ENCODE assay signal across 25 mouse cellular contexts in the genomic region with DNA sequence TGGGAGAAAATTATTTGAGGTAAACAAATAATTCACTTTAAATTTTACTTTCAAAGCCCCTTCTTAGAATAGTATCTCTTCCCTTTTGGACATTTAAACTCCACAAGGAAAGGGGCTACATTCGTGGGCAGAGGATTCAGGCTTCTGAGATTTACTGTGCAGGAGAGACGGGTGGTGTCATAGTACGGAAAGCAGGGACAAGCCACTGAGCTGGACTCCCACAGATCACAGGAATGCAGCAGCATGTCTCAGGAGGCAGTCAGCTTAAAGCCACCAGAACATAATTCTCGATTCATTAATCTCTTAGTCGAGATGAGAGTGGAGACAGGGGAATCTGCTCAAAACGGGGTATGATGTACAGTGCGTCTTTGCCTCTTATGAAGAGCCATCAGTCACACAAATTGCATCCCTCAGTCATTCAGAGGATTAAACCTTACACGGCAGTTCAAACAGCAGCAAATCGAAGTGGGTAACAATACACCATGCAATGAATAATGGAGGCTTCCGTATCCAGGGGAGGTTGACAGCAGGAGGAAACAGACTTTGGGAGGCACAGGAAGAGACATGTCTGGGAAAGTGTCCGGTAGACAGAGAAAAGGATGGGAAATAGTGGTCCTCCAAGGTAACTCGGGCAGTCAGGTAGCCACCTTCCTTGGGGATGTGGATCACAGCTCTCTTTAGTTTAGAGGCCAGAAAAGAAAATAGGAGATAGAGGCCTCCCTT.
DNase-seq lines count a peak whose midpoint lies in the region; ATAC-seq lines count a peak whose summit lies in the region.
"Had no signal": no experiment of that assay in that cellular context is flagged by ENCODE, and none has a peak within 500 bp of the region (broad histone marks: within the 10 kb centered on the region; RNA-seq: fewer than 3 reads in every experiment).

No protein-coding gene starts in this region.

- H3K9ac ChIP-seq in kidney, embryonic 15.5 days, result no peak overlapping the region
- H3K9ac ChIP-seq in midbrain, embryonic 15.5 days, result no peak overlapping the region
- no peak overlapping the region for H3K9ac ChIP-seq in midbrain, embryonic 16.5 days (ENCODE audit: low read depth, low read length)
- no peak overlapping the region for H3K9ac ChIP-seq in hindbrain, embryonic 14.5 days
- H3K9ac ChIP-seq: embryonic facial prominence, embryonic 13.5 days; forebrain, embryonic 13.5 days; heart, embryonic 15.5 days; liver, embryonic 15.5 days; lung, embryonic 15.5 days had no signal

- no peak overlapping the region for H3K4me3 ChIP-seq in kidney, embryonic 15.5 days (replicated peaks)
- no peak overlapping the region for H3K4me3 ChIP-seq in midbrain, embryonic 15.5 days
- H3K4me3 ChIP-seq in midbrain, embryonic 16.5 days (ENCODE audit: low read depth, low read length), result no peak overlapping the region
- H3K4me3 ChIP-seq in hindbrain, embryonic 14.5 days (replicated peaks; ENCODE audit: low read length), result no peak overlapping the region
- H3K4me3 ChIP-seq: embryonic facial prominence, embryonic 13.5 days; erythroblast, embryonic 14.5 days; forebrain, embryonic 13.5 days; gastrocnemius, adult 2 months; heart, embryonic 15.5 days; limb, embryonic 10.5 days; liver, embryonic 15.5 days; lung, embryonic 15.5 days; megakaryocyte, embryonic 14.5 days had no signal

- peak; percentile 75 for ATAC-seq in kidney, embryonic 15.5 days (replicated peaks; ENCODE audit: low FRiP score)
- ATAC-seq in midbrain, embryonic 15.5 days (replicated peaks), result no peak
- no peak for ATAC-seq in midbrain, embryonic 16.5 days
- no peak for ATAC-seq in hindbrain, embryonic 14.5 days (ENCODE audit: low FRiP score)
- ATAC-seq: CD4-positive, CD25-positive, alpha-beta regulatory T cell, adult 4 months; forebrain, embryonic 13.5 days; inflammation-experienced regulatory T-cells, adult 6 months had no signal

- no peak for DNase-seq in kidney, adult 11 months
- no peak for DNase-seq in hindbrain, embryonic 14.5 days (ENCODE audit: low spot score)
- DNase-seq in thymus, adult 18-20 months, result no peak
- DNase-seq in embryo, embryonic 10 days (ENCODE audit: low spot score), result no peak
- DNase-seq: cerebellum, adult 11-12 months; cerebellum, postnatal 10 days; gastrocnemius, adult 2 months; heart, postnatal 36 days; kidney, adult 2 months; liver; lung, postnatal 36 days had no signal

- WGBS in kidney, embryonic 15.5 days, result 16% methylated on average over 12 of the region's 12 CpGs
- 18% methylated on average over 12 of the region's 12 CpGs for WGBS in midbrain, embryonic 15.5 days
- 16% methylated on average over 12 of the region's 12 CpGs for WGBS in midbrain, embryonic 16.5 days
- 34% methylated on average over 12 of the region's 12 CpGs for WGBS in hindbrain, embryonic 14.5 days

- peaks cover 28% of the 10 kb centered on the region for H3K4me1 ChIP-seq in kidney, embryonic 15.5 days
- H3K4me1 ChIP-seq in midbrain, embryonic 15.5 days, result peaks cover 12% of the 10 kb centered on the region
- peaks cover 10% of the 10 kb centered on the region; the same call in 1 of the 2 replicates for H3K4me1 ChIP-seq in midbrain, embryonic 16.5 days (ENCODE audit: control insufficient read depth, insufficient read depth, low read length)
- peaks cover 8% of the 10 kb centered on the region; the same call in 1 of the 2 replicates for H3K4me1 ChIP-seq in hindbrain, embryonic 14.5 days (replicated peaks; ENCODE audit: control insufficient read depth, insufficient read depth, low read length)
- H3K4me1 ChIP-seq: heart, embryonic 15.5 days; liver, embryonic 15.5 days; megakaryocyte, embryonic 14.5 days had no signal

- H3K4me2 ChIP-seq in kidney, embryonic 15.5 days, result peak overlapping the region; percentile 41
- H3K4me2 ChIP-seq in midbrain, embryonic 15.5 days, result no peak overlapping the region
- no peak overlapping the region for H3K4me2 ChIP-seq in midbrain, embryonic 16.5 days (ENCODE audit: low read length)
- no peak overlapping the region for H3K4me2 ChIP-seq in hindbrain, embryonic 14.5 days (replicated peaks)
- H3K4me2 ChIP-seq: embryonic facial prominence, embryonic 13.5 days; forebrain, embryonic 13.5 days; heart, embryonic 15.5 days; liver, embryonic 15.5 days; lung, embryonic 15.5 days had no signal

- H3K9me3 ChIP-seq in kidney, embryonic 15.5 days (replicated peaks), result no peaks in the 10 kb centered on the region
- no peaks in the 10 kb centered on the region for H3K9me3 ChIP-seq in midbrain, embryonic 15.5 days
- no peaks in the 10 kb centered on the region for H3K9me3 ChIP-seq in midbrain, embryonic 16.5 days (replicated peaks; ENCODE audit: control insufficient read depth, low read length, poor library complexity, severe bottlenecking)
- no peaks in the 10 kb centered on the region for H3K9me3 ChIP-seq in hindbrain, embryonic 14.5 days (ENCODE audit: control insufficient read depth, low read length)
- H3K9me3 ChIP-seq: embryonic facial prominence, embryonic 13.5 days; forebrain, embryonic 13.5 days; heart, embryonic 15.5 days; limb, embryonic 10.5 days; liver, embryonic 15.5 days; lung, embryonic 15.5 days; megakaryocyte, embryonic 14.5 days had no signal

- no peaks in the 10 kb centered on the region for H3K36me3 ChIP-seq in kidney, embryonic 15.5 days
- no peaks in the 10 kb centered on the region for H3K36me3 ChIP-seq in midbrain, embryonic 15.5 days (replicated peaks)
- no peaks in the 10 kb centered on the region for H3K36me3 ChIP-seq in midbrain, embryonic 16.5 days (ENCODE audit: control insufficient read depth, insufficient read depth, low read length)
- no peaks in the 10 kb centered on the region for H3K36me3 ChIP-seq in hindbrain, embryonic 14.5 days (replicated peaks; ENCODE audit: control insufficient read depth, insufficient read depth)
- H3K36me3 ChIP-seq: embryonic facial prominence, embryonic 13.5 days; heart, embryonic 15.5 days; limb, embryonic 10.5 days; liver, embryonic 15.5 days; lung, embryonic 15.5 days had no signal

- peak overlapping the region; percentile 84 for H3K27ac ChIP-seq in kidney, embryonic 15.5 days
- peak overlapping the region; percentile 34; the same call in 1 of the 2 replicates for H3K27ac ChIP-seq in midbrain, embryonic 15.5 days
- no peak overlapping the region for H3K27ac ChIP-seq in midbrain, embryonic 16.5 days (ENCODE audit: low read length)
- peak overlapping the region; percentile 41 for H3K27ac ChIP-seq in hindbrain, embryonic 14.5 days
- H3K27ac ChIP-seq: embryonic facial prominence, embryonic 13.5 days; forebrain, embryonic 13.5 days; gastrocnemius, adult 2 months; heart, embryonic 15.5 days; limb, embryonic 10.5 days; liver, embryonic 15.5 days; lung, embryonic 15.5 days; stomach, postnatal 0 days had no signal

- no peaks in the 10 kb centered on the region for H3K27me3 ChIP-seq in kidney, embryonic 15.5 days
- H3K27me3 ChIP-seq in midbrain, embryonic 15.5 days (replicated peaks), result no peaks in the 10 kb centered on the region
- no peaks in the 10 kb centered on the region for H3K27me3 ChIP-seq in midbrain, embryonic 16.5 days (ENCODE audit: control insufficient read depth, insufficient read depth, low read depth, low read length)
- no peaks in the 10 kb centered on the region for H3K27me3 ChIP-seq in hindbrain, embryonic 14.5 days (ENCODE audit: control insufficient read depth, insufficient read depth, low read length)
- H3K27me3 ChIP-seq: embryonic facial prominence, embryonic 13.5 days; forebrain, embryonic 13.5 days; heart, embryonic 15.5 days; liver, embryonic 15.5 days; lung, embryonic 15.5 days had no signal
